Mouse (Mus musculus) limb, embryonic 10.5 days (tissue): ENCODE data around the gene Astn1. TPM values are rescaled to one million over a fixed set of nuclear protein-coding genes. Genes with fewer than 3 reads are reported as not detected.

Source experiments
- DNase-seq: peaks from one replicate; pipeline ENCODE4 v3.0.0-alpha.2; 2017; ENCODE audit warnings: low spot score
- H3K27ac ChIP-seq: fragments of 300-500 bp; sonication (generic); 2 replicates; pipeline ENCODE4 v1.5.1; 2016; ENCODE audit warnings: mild to moderate bottlenecking
- H3K27me3 ChIP-seq: fragments of 300-500 bp; sonication (generic); 2 replicates; pipeline ENCODE4 v1.6.1; 2016; ENCODE audit warnings: low read depth, mild to moderate bottlenecking; ENCODE audit not compliant: poor library complexity, severe bottlenecking
- H3K36me3 ChIP-seq: fragments of 300-500 bp; sonication (generic); 2 replicates; pipeline ENCODE4 v1.6.1; 2016; ENCODE audit warnings: mild to moderate bottlenecking, moderate library complexity
- H3K4me1 ChIP-seq: fragments of 300-500 bp; sonication (generic); 2 replicates; pipeline ENCODE4 v1.6.1; 2016
- H3K4me3 ChIP-seq: fragments of 300-500 bp; sonication (generic); 2 replicates; pipeline ENCODE4 v1.5.1; 2016; ENCODE audit warnings: mild to moderate bottlenecking, moderate library complexity
- H3K9me3 ChIP-seq: fragments of 300-500 bp; sonication (generic); replicated peaks from 2 replicates; pipeline ENCODE4 v1.6.1; 2016; ENCODE audit warnings: mild to moderate bottlenecking
- WGBS: fragments of 180-500 bp; shearing (Covaris S2); methylation state at CpG from one replicate; pipeline ENCODE4 v1.1.7; 2016; 5-methylcytosine and 5-hydroxymethylcytosine counted together
- polyA plus RNA-seq: library from polyadenylated mRNA; unstranded; fragments of >200 nt; fragmentation: Nextera tagmentation; extraction: Ambion mirVana; gene quantifications from 2 replicates; pipeline ENCODE4 v1.2.1, GENCODE M21; 2016

Astn1 gene
- 1.4 and 2.8 TPM in 2 replicates for polyA plus RNA-seq

GRCm38 (mm10) chr1:158361964-158362291, at the start of gene Astn1:
Astn1 (plus strand) TSS chr1:158362273.
- Histone ChIP-seq H3K27me3 (peaks cover 72% of the 10 kb centered on the region), H3K9me3 (no peaks in the 10 kb centered on the region), H3K4me1 (peaks cover 12% of the 10 kb centered on the region), H3K36me3 (no peaks in the 10 kb centered on the region), H3K4me3 (peak within 1 kb of the TSS; percentile 65), H3K27ac (peak within 1 kb of the TSS; percentile 88)
- 0% methylated on average over 2 of the region's 2 CpGs for WGBS
- DNase-seq = no peak

GRCm38 (mm10) chr1:158323325-158323724, 38.7 kb upstream of the Astn1 start:
- no peak overlapping the region for H3K4me3 ChIP-seq
- H3K27me3 ChIP-seq = no peaks in the 10 kb centered on the region
- no peaks in the 10 kb centered on the region for H3K4me1 ChIP-seq
- H3K36me3 ChIP-seq = no peaks in the 10 kb centered on the region
- no peaks in the 10 kb centered on the region for H3K9me3 ChIP-seq
- WGBS = 87% methylated on average over 6 of the region's 6 CpGs
- no peak for DNase-seq
- H3K27ac ChIP-seq = no peak overlapping the region

GRCm38 (mm10) chr1:158328126-158328525, 33.9 kb upstream of the Astn1 start:
- Histone ChIP-seq H3K27me3 (no peaks in the 10 kb centered on the region), H3K27ac (no peak overlapping the region), H3K9me3 (no peaks in the 10 kb centered on the region), H3K36me3 (no peaks in the 10 kb centered on the region), H3K4me3 (no peak overlapping the region), H3K4me1 (no peaks in the 10 kb centered on the region)
- DNase-seq = no peak
- 87% methylated on average over 5 of the region's 5 CpGs for WGBS

- no peak for DNase-seq
- Histone ChIP-seq H3K9me3 (no peaks in the 10 kb centered on the region), H3K27ac (no peak overlapping the region), H3K36me3 (no peaks in the 10 kb centered on the region), H3K4me1 (no peaks in the 10 kb centered on the region), H3K4me3 (no peak overlapping the region), H3K27me3 (no peaks in the 10 kb centered on the region)
- 86% methylated on average over 2 of the region's 2 CpGs for WGBS
Observed at GRCm38 (mm10) chr1:158328839-158329238, 33.2 kb upstream of the Astn1 start.

GRCm38 (mm10) chr1:158343243-158343714, 18.8 kb upstream of the Astn1 start:
- no peak overlapping the region for H3K4me3 ChIP-seq
- 53% methylated on average over 6 of the region's 6 CpGs for WGBS
- H3K27ac ChIP-seq = no peak overlapping the region
- no peaks in the 10 kb centered on the region for H3K9me3 ChIP-seq
- H3K36me3 ChIP-seq = no peaks in the 10 kb centered on the region
- H3K27me3 ChIP-seq = no peaks in the 10 kb centered on the region
- peaks cover 1% of the 10 kb centered on the region; the same call in 1 of the 2 replicates for H3K4me1 ChIP-seq
- no peak for DNase-seq

- H3K9me3 ChIP-seq = no peaks in the 10 kb centered on the region
- 84% methylated on average over 5 of the region's 5 CpGs for WGBS
- no peak overlapping the region for H3K27ac ChIP-seq
- H3K36me3 ChIP-seq = no peaks in the 10 kb centered on the region
- no peak for DNase-seq
- H3K4me1 ChIP-seq = peaks cover 9% of the 10 kb centered on the region
- H3K27me3 ChIP-seq = peaks cover 67% of the 10 kb centered on the region
- H3K4me3 ChIP-seq = no peak overlapping the region
Observed at GRCm38 (mm10) chr1:158353656-158354371, 8.3 kb upstream of the Astn1 start.

- WGBS = 13% methylated on average over 28 of the region's 28 CpGs
- no peaks in the 10 kb centered on the region for H3K36me3 ChIP-seq
- H3K4me1 ChIP-seq = peaks cover 9% of the 10 kb centered on the region
- DNase-seq = no peak
- H3K4me3 ChIP-seq = peak overlapping the region; percentile 65
- peaks cover 80% of the 10 kb centered on the region for H3K27me3 ChIP-seq
- no peaks in the 10 kb centered on the region for H3K9me3 ChIP-seq
- H3K27ac ChIP-seq = no peak overlapping the region
Observed at GRCm38 (mm10) chr1:158355177-158356050, 6.7 kb upstream of the Astn1 start.

- peak within 1 kb of the TSS; percentile 65 for H3K4me3 ChIP-seq
- no peak within 1 kb of the TSS for H3K27ac ChIP-seq
- peaks cover 86% of the 10 kb centered on the region for H3K27me3 ChIP-seq
- no peaks in the 10 kb centered on the region for H3K36me3 ChIP-seq
- H3K4me1 ChIP-seq = peaks cover 9% of the 10 kb centered on the region
- peak; percentile 77 for DNase-seq
- no peaks in the 10 kb centered on the region for H3K9me3 ChIP-seq
- WGBS = under 1% methylated on average over 30 of the region's 30 CpGs
Observed at GRCm38 (mm10) chr1:158356051-158356461, 6.0 kb upstream of the Astn1 start, which contains the start of gene Brinp2. Brinp2 (minus strand) TSS chr1:158356326.

- under 1% methylated on average over 36 of the region's 37 CpGs for WGBS
- H3K27ac ChIP-seq = peak overlapping the region; percentile 88
- no peaks in the 10 kb centered on the region for H3K36me3 ChIP-seq
- H3K4me3 ChIP-seq = peak overlapping the region; percentile 65
- peaks cover 66% of the 10 kb centered on the region for H3K27me3 ChIP-seq
- H3K9me3 ChIP-seq = no peaks in the 10 kb centered on the region
- H3K4me1 ChIP-seq = peaks cover 12% of the 10 kb centered on the region
- DNase-seq = peak; percentile 65
Observed at GRCm38 (mm10) chr1:158362292-158363101, 424 bp downstream of the Astn1 start.

- H3K4me3 ChIP-seq = no peak overlapping the region
- H3K27me3 ChIP-seq = peaks cover 50% of the 10 kb centered on the region
- no peak for DNase-seq
- no peaks in the 10 kb centered on the region for H3K36me3 ChIP-seq
- H3K9me3 ChIP-seq = no peaks in the 10 kb centered on the region
- peaks cover 12% of the 10 kb centered on the region for H3K4me1 ChIP-seq
- no peak overlapping the region for H3K27ac ChIP-seq
- 76% methylated on average over 1 of the region's 1 CpGs for WGBS
Observed at GRCm38 (mm10) chr1:158364461-158364860, 2.4 kb downstream of the Astn1 start.

- H3K27me3 ChIP-seq = no peaks in the 10 kb centered on the region
- H3K4me1 ChIP-seq = peaks cover 5% of the 10 kb centered on the region; the same call in 1 of the 2 replicates
- no peak for DNase-seq
- no peak overlapping the region for H3K4me3 ChIP-seq
- no peak overlapping the region for H3K27ac ChIP-seq
- no peaks in the 10 kb centered on the region for H3K36me3 ChIP-seq
- WGBS = 74% methylated on average over 6 of the region's 6 CpGs
- H3K9me3 ChIP-seq = no peaks in the 10 kb centered on the region
Observed at GRCm38 (mm10) chr1:158382277-158382676, 20.2 kb downstream of the Astn1 start.

- 82% methylated on average over 3 of the region's 3 CpGs for WGBS
- no peak for DNase-seq
- no peak overlapping the region for H3K27ac ChIP-seq
- H3K36me3 ChIP-seq = no peaks in the 10 kb centered on the region
- no peaks in the 10 kb centered on the region for H3K9me3 ChIP-seq
- H3K27me3 ChIP-seq = no peaks in the 10 kb centered on the region
- H3K4me1 ChIP-seq = peaks cover 5% of the 10 kb centered on the region; the same call in 1 of the 2 replicates
- H3K4me3 ChIP-seq = no peak overlapping the region
Observed at GRCm38 (mm10) chr1:158383210-158383609, 21.1 kb downstream of the Astn1 start.
